Mouse (Mus musculus): Measurements from ENCODE around the gene Sdc3. TPM values are rescaled to one million over a fixed set of nuclear protein-coding genes. Genes with fewer than 3 reads are reported as not detected.

Gene Sdc3
- polyA plus RNA-seq, 1 experiment from 2014 or later: 10.8 TPM

GRCm38 (mm10) chr4:130861653-130862208 lies 69.4 kb downstream of the Sdc3 start:
- H3K4me2 ChIP-seq (replicated peaks; ENCODE audit: low read depth): peak overlapping the region; percentile 45
- no peaks in the 10 kb centered on the region for H3K9me3 ChIP-seq (ENCODE audit: control insufficient read depth)
- WGBS: 4% methylated on average over 30 of the region's 30 CpGs
- peak; percentile 33; the same call in 1 of the 2 replicates for TF ChIP-seq CTCF (IDR thresholded peaks at IDR 0.05; ENCODE audit: low read depth)
- ATAC-seq: peak; percentile 48
- no peaks in the 10 kb centered on the region for H3K36me3 ChIP-seq (ENCODE audit: control insufficient read depth, insufficient read depth)
- no peak overlapping the region for H3K27ac ChIP-seq (ENCODE audit: low read depth, low read length)
- H3K9ac ChIP-seq (ENCODE audit: low read depth, low read length): peak overlapping the region; percentile 18; the same call in 1 of the 2 replicates
- no peaks in the 10 kb centered on the region for H3K4me1 ChIP-seq (replicated peaks; ENCODE audit: control insufficient read depth, insufficient read depth, low read length)
- H3K4me3 ChIP-seq (ENCODE audit: low read depth, low read length): no peak overlapping the region
- H3K27me3 ChIP-seq (replicated peaks; ENCODE audit: control insufficient read depth, insufficient read depth, low read length): 0 out of 2 replicates have a peak, but pooled peaks cover 10% of the 10 kb centered on the region

DNA sequence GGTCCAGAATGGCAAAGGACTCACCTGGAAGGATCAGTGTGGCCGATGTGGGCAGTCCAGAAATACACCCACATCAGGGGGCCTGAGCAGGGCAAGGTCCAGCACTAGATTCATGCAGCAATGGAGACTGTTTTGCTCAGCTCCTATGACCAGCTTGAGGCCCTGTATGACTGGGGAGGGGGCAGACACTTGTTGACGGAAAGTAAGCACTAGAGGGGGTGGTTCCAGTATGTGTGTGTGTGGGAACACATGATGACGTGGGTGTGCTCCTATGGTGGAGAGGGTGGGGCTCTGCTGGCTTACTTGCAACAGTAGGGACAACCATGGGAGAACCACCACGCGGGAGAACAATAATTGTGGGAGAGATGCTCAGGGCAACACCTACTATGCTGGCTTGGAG lies 70.2 kb downstream of the Sdc3 start:
- 0 out of 2 replicates have a peak, but pooled peaks cover 10% of the 10 kb centered on the region for H3K27me3 ChIP-seq (replicated peaks; ENCODE audit: control insufficient read depth, insufficient read depth, low read length)
- no peaks in the 10 kb centered on the region for H3K36me3 ChIP-seq (ENCODE audit: control insufficient read depth, insufficient read depth)
- TF ChIP-seq CTCF (IDR thresholded peaks at IDR 0.05; ENCODE audit: low read depth): no peak
- no peak overlapping the region for H3K4me3 ChIP-seq (ENCODE audit: low read depth, low read length)
- H3K9ac ChIP-seq (ENCODE audit: low read depth, low read length): no peak overlapping the region
- no peaks in the 10 kb centered on the region for H3K4me1 ChIP-seq (replicated peaks; ENCODE audit: control insufficient read depth, insufficient read depth, low read length)
- no peak overlapping the region for H3K4me2 ChIP-seq (replicated peaks; ENCODE audit: low read depth)
- H3K9me3 ChIP-seq (ENCODE audit: control insufficient read depth): no peaks in the 10 kb centered on the region
- no peak overlapping the region for H3K27ac ChIP-seq (ENCODE audit: low read depth, low read length)
- WGBS: 64% methylated on average over 5 of the region's 5 CpGs
- ATAC-seq: no peak

GRCm38 (mm10) chr4:130865460-130865859 lies 73.1 kb downstream of the Sdc3 start:
- 39% methylated on average over 7 of the region's 9 CpGs for WGBS
- Histone ChIP-seq H3K27ac (ENCODE audit: low read depth, low read length) (no peak overlapping the region), H3K36me3 (ENCODE audit: control insufficient read depth, insufficient read depth) (no peaks in the 10 kb centered on the region), H3K9me3 (ENCODE audit: control insufficient read depth) (no peaks in the 10 kb centered on the region), H3K4me1 (replicated peaks; ENCODE audit: control insufficient read depth, insufficient read depth, low read length) (no peaks in the 10 kb centered on the region), H3K27me3 (replicated peaks; ENCODE audit: control insufficient read depth, insufficient read depth, low read length) (0 out of 2 replicates have a peak, but pooled peaks cover 10% of the 10 kb centered on the region), H3K9ac (ENCODE audit: low read depth, low read length) (no peak overlapping the region), H3K4me2 (replicated peaks; ENCODE audit: low read depth) (no peak overlapping the region), H3K4me3 (ENCODE audit: low read depth, low read length) (no peak overlapping the region)
- TF ChIP-seq CTCF (IDR thresholded peaks at IDR 0.05; ENCODE audit: low read depth): no peak
- no peak for ATAC-seq

DNA sequence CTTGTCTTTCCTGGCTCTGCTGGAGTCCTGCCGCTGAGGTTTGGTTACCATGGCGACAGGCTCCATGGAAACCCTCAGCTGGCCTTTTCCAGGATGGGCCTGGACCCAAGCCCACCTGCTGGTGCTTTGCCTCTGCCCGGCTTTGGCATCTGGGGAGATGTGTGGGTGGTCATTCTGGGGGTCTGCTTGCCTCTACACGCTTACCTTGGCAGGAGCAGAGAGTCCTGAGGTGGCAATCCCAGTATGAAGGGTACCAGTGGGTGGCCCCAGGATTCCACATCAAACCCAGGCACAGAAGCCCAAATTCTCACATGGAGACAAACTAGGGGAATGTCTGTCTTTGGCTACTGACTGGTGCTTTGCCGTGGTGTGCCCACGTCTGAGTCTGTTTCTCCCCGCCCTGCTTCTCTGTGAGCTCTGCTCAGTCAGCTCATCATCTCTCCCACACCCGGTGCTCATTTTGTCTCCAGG lies 73.6 kb downstream of the Sdc3 start:
- Histone ChIP-seq H3K27ac (ENCODE audit: low read depth, low read length) (no peak overlapping the region), H3K4me3 (ENCODE audit: low read depth, low read length) (no peak overlapping the region), H3K4me1 (replicated peaks; ENCODE audit: control insufficient read depth, insufficient read depth, low read length) (no peaks in the 10 kb centered on the region), H3K4me2 (replicated peaks; ENCODE audit: low read depth) (no peak overlapping the region), H3K36me3 (ENCODE audit: control insufficient read depth, insufficient read depth) (no peaks in the 10 kb centered on the region), H3K9ac (ENCODE audit: low read depth, low read length) (no peak overlapping the region), H3K9me3 (ENCODE audit: control insufficient read depth) (no peaks in the 10 kb centered on the region), H3K27me3 (replicated peaks; ENCODE audit: control insufficient read depth, insufficient read depth, low read length) (0 out of 2 replicates have a peak, but pooled peaks cover 9% of the 10 kb centered on the region)
- 31% methylated on average over 8 of the region's 8 CpGs for WGBS
- no peak for ATAC-seq
- no peak for TF ChIP-seq CTCF (IDR thresholded peaks at IDR 0.05; ENCODE audit: low read depth)

GRCm38 (mm10) chr4:130867940-130868339 lies 75.6 kb downstream of the Sdc3 start:
- TF ChIP-seq CTCF (IDR thresholded peaks at IDR 0.05; ENCODE audit: low read depth): no peak
- Histone ChIP-seq H3K9me3 (ENCODE audit: control insufficient read depth) (no peaks in the 10 kb centered on the region), H3K9ac (ENCODE audit: low read depth, low read length) (no peak overlapping the region), H3K27ac (ENCODE audit: low read depth, low read length) (no peak overlapping the region), H3K27me3 (replicated peaks; ENCODE audit: control insufficient read depth, insufficient read depth, low read length) (0 out of 2 replicates have a peak, but pooled peaks cover 8% of the 10 kb centered on the region), H3K4me1 (replicated peaks; ENCODE audit: control insufficient read depth, insufficient read depth, low read length) (no peaks in the 10 kb centered on the region), H3K4me2 (replicated peaks; ENCODE audit: low read depth) (no peak overlapping the region), H3K4me3 (ENCODE audit: low read depth, low read length) (no peak overlapping the region), H3K36me3 (ENCODE audit: control insufficient read depth, insufficient read depth) (no peaks in the 10 kb centered on the region)
- ATAC-seq: no peak
- 61% methylated on average over 6 of the region's 6 CpGs for WGBS

DNA sequence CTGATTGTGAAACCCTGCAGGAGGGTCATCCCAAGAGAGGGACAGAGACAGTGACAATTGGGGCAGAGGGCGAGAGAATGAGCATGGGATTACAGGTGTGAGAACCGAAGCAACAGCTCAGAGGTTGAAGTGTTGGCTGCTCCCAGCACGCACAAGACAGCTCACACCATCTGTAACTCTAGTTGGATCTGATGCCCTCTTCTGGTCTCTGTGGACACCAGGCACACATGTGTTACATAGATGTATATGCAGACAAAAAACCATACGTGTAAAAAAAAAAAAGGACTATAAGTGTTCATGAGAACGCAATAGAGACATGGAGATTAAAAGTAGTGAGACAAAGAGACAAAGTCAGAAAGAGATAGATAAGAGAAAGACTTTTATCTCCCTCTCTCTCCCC lies 76.5 kb downstream of the Sdc3 start:
- Histone ChIP-seq H3K27me3 (replicated peaks; ENCODE audit: control insufficient read depth, insufficient read depth, low read length) (0 out of 2 replicates have a peak, but pooled peaks cover 8% of the 10 kb centered on the region), H3K4me1 (replicated peaks; ENCODE audit: control insufficient read depth, insufficient read depth, low read length) (no peaks in the 10 kb centered on the region), H3K36me3 (ENCODE audit: control insufficient read depth, insufficient read depth) (no peaks in the 10 kb centered on the region), H3K27ac (ENCODE audit: low read depth, low read length) (no peak overlapping the region), H3K4me2 (replicated peaks; ENCODE audit: low read depth) (no peak overlapping the region), H3K4me3 (ENCODE audit: low read depth, low read length) (no peak overlapping the region), H3K9me3 (ENCODE audit: control insufficient read depth) (no peaks in the 10 kb centered on the region), H3K9ac (ENCODE audit: low read depth, low read length) (no peak overlapping the region)
- no peak for ATAC-seq
- TF ChIP-seq CTCF (IDR thresholded peaks at IDR 0.05; ENCODE audit: low read depth): peak; percentile 40
- WGBS: 51% methylated on average over 5 of the region's 5 CpGs
